Mouse (Mus musculus): ENCODE results near the gene Nrxn1.

- TF ChIP-seq POLR2A (IDR thresholded peaks at IDR 0.05; ENCODE audit: insufficient read depth, low read depth, low read length) (no peak), CTCF (IDR thresholded peaks at IDR 0.05) (no peak)
These were observed 98.6 kb downstream of the Nrxn1 start for GRCm38 (mm10) chr17:90994247-90994646.
